Mouse (Mus musculus) monocyte, adult 5-6 weeks (primary cell): ENCODE measurements around the gene Tbata. TPM values are rescaled to one million over a fixed set of nuclear protein-coding genes. Genes with fewer than 3 reads are reported as not detected.

ENCODE experiments used
- ATAC-seq: fragments of 153-309, 156-312 bp; replicated peaks from 2 replicates; pipeline ENCODE4 v1.8.0; 2017; ENCODE audit warnings: mild to moderate bottlenecking; ENCODE audit not compliant: low TSS enrichment, insufficient number of reproducible peaks, severe bottlenecking, poor library complexity, low FRiP score
- total RNA-seq: library from RNA; stranded (forward); fragments of 200-1000, 200-491, 200-594 nt; gene quantifications from 3 replicates; pipeline ENCODE4 v1.2.3, GENCODE M21; 2017

Tbata gene
- total RNA-seq: not detected in 3 replicates

DNA sequence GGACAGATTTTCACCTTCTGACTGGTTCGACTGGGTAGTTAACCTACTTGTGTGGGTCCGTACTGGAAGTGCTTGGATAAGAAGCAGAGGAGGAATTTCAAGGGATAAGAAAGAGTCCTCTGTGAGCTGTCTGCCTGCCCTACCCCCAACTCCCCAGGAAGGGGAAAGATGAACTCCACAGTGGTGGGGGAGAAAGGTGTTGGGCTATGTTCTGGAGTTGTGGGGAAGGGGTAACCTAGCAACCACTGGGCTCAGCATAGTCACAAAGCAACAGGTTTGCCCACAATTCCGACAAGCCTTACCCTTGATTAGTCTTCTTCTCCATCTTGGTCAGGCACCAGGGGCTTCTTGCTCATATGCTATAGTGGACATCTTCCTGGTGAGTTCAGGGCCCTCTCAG is at the start of gene Tbata:
Gene Tbata (plus strand): TSS at position 301 of the 400 bp plus-strand sequence.
- no peak for ATAC-seq

DNA sequence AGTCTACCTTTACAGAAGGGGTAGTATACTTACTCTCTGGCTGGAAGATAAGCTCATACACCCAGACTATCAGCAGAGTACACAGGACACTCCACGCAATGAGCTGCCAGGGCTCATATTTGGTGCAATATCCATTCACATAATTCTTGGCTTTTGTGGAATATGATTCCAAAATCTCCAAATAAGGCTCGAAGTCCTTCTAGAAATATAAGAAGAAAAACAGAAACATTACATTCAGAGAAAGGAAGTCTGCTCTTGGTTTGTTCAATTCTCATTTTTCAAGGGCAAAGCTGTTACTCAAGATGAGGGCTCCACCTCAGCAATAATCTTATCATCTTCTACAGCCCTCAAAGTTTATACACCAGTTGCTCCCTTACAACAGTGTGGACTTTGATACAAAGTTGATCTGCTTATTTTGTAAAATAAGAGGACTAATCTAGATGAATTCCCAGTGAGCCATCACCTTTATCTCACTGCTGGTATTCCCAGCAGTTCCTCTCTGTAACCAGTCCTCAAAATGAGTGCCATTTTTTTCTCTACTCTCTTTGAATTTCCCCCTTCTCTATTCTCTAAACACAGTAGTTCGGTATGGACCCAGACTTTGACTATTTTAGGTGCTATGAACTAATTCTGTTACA is 48.4 kb upstream of the Tbata start:
- ATAC-seq: no peak

DNA sequence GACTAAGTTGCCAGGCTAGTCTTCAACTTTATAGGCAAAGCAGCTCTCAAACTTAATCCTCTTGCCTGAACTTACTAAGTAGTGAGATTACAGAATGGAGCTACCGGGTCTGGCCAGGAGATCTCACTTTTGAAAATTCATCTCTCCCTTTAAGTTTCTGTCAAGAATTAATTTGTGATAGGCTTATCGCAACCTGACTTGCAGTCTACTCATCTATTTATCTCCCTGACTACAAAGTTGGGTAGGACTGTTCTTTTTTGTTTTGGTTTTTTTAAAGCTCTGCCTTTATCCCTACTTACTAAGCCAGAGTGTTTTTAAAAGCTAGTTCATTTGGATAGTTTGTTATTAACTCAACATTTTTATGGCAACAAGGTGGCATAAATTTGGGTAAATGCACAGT is 47.3 kb upstream of the Tbata start:
- ATAC-seq: no peak

DNA sequence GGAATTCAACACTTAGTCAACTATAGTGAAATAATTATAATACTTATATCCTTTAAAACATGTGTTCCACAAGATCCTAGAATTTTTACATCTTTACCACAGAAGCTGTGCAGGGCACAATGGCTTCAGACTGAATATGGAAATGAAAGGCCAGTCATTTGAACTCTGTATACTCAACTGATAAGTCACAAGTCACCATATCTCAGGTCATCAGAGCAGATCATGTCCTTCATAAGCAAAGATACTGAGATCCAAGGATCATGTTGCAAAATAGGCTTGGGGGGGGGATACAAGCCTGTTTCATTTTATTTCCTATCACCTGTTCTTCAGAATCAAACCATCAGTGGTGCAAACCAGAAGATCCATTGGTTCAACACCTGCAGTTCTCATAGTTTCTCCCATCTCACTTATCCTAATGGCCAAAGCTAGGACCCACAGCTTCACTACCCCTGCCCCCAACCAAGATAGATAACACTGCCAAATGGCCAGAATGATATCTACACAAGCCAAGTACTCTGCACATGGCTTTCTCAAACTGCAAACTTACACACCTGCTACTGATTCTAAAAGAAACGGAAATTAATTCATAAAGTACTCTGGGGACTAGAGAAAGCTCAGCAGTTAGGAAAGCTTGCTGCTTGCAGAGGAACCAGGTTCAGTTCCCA is 42.9 kb upstream of the Tbata start:
- ATAC-seq: no peak

DNA sequence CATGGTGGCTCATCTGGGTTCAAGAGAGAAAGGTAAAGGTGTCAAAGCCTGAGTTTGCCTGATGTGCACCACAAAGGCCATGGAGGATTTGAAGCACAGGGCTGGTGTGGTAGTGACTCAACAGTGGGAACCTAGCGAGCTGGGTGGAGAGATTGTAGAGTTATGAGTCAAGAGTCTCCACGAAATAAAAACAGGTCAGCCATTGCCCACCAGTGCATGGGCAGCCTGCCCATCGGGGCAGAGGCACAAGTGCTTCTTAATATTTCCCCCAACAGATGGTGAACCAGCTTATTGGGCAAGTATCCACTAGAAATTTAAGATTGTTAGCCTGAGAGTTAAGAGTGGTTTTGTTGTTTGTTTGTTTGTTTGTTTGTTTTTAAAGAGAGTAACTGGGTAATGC is 40.8 kb upstream of the Tbata start:
- ATAC-seq: no peak

DNA sequence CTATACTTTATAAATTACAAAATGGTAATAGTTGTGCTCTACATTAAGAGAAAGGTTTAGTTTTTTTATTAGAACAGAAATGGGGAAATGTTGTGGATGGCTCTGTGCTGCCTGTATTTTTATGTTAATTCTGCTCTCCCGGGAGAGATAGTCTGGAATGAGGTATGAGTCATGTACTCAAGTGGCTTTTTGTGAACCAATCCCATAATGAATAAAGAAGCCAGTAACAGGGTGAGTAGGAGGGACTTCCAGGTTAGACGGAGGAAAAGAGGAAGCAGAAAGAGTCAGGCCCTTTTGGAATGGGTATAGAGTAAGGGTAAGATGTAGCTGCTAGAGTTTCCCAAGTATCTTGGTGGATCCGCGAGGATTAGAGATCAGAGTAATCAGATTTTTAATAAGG is 37.7 kb upstream of the Tbata start:
- ATAC-seq: no peak

DNA sequence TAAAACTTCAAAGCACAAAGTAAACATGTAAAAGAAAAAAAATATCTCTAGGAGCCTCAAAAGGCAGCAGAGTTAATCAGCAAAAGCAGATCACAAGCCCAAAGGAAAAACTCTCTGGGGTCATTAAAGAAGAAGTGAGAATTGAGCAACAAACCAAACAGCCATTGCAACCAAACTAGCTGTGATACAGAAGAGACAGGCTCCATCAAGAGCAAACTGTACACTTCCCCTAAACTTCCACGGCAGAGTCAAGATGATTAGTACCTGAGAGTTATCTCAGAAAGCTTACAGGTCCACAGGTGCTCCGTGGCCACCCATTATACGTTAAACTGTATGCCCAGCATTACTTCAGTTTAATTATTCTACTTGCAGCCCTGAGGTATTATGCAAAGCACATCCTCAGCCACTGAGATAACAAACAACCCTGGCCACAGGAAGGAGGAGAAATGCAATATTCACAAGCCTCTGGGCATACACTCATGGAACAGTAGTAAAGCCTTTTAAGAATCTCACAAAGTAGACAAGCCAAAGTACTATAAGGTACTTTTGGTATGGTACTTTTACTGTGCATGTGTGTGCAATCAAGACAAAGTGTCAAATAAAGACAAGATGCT is 36.4 kb upstream of the Tbata start:
- peak; percentile 61 for ATAC-seq

DNA sequence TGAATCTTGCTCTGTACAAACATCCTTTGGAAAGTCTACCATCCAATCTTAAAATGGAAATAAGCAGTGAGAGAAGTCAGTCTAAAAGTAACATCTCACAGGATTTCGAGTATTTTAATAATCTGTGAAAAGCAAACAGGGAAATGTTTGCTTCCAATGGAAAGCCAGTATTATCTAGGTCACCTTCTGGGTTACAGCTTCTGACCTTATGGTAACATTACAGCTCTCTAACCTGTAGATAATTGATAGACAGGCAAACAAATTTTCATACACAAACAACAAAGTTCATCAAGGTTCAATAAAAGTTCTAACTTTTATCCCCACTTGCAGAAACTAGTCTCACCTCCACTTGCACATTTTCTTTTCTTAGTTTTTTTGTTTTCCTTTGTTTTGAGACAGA is 34.2 kb upstream of the Tbata start:
- no peak for ATAC-seq

DNA sequence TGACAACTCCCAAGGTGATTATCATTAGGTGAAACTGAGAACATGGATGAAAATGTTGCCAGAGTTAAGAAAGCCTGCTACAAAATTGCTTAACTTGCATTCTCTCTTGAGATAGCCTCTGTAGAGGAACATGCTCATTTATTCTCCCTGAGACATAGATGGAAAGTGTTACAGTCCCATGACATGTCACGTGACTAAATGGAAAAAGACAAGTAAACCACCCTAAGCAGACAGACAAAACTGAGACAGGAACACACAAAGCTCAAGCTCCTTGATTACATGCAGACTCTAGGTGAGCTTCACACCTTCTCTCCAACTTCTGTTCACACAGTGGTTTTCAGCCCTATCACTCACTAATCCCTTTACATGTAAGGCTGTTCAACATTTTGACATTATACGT is 28.4 kb upstream of the Tbata start:
- ATAC-seq: no peak

DNA sequence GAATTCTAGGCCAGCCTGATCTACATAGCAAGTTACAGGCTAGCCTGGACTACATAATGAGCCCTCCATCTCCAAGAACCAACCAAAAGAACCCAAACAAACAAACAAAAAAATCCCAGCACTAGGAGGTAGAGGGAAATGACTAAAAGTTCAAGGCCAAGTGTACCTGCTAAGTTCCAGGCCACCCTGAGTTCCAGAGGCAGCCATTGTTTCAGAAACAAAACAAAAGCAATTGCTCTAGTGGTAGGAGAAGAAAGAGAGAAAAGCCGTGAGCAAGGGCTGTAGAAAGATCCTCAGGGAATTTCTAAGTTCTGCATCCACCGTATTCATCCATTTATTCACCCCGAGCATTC is 26.0 kb upstream of the Tbata start:
- ATAC-seq: no peak

DNA sequence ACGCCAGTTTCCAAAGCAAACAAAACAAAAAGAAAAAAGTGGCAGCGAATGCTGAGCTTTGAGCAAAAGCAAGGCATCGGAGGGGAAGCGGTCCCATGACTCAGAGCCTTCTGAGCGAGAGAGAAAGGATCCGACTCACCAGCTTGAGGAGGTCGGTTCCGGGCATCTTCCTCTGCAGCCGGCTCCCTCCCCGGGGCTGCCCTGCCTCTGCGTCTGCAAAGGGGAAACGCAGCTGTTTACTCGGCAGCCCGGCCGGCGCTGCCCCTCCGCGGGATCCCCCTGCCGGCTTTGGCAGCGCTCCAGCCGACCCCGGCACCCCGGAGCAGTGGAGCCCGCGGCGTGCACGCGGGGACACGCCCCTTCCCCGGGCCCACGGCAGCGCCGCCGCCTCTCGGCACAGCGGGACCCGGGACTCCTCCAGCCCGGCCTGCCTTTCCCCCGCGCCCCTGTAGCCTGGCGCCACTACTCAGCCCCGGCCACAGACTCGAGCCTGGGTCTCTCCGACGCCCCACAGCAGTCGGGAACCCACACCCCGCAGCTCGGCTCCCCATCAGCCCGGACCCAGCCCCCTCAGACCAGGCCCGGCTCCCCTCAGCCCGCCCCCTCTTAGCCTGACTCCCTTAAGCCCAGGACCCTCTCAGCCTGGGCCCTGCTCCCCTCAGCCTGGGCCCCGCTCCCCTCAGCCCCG is 25.5 kb upstream of the Tbata start:
- ATAC-seq: peak; percentile 62

DNA sequence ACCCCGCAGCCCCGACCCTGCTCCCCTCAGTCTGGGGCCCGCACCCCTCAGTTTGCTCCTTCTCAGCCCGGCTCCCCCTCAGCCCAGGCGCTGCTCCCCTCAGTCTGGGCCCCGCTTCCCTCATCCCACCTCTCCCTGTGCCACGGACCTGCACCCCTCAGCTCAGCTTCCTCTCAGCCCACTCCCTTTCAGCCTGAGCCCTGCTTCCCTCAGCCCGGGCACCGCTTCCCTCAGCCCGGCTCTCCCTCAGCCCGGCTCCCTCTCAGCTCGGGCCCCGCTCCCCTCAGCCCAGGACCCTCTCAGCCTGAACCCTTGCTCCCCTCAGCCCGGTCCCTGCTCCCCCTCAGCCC is 25.0 kb upstream of the Tbata start:
- 0 out of 2 replicates have a peak, but pooled peaks have one; percentile 6 for ATAC-seq

DNA sequence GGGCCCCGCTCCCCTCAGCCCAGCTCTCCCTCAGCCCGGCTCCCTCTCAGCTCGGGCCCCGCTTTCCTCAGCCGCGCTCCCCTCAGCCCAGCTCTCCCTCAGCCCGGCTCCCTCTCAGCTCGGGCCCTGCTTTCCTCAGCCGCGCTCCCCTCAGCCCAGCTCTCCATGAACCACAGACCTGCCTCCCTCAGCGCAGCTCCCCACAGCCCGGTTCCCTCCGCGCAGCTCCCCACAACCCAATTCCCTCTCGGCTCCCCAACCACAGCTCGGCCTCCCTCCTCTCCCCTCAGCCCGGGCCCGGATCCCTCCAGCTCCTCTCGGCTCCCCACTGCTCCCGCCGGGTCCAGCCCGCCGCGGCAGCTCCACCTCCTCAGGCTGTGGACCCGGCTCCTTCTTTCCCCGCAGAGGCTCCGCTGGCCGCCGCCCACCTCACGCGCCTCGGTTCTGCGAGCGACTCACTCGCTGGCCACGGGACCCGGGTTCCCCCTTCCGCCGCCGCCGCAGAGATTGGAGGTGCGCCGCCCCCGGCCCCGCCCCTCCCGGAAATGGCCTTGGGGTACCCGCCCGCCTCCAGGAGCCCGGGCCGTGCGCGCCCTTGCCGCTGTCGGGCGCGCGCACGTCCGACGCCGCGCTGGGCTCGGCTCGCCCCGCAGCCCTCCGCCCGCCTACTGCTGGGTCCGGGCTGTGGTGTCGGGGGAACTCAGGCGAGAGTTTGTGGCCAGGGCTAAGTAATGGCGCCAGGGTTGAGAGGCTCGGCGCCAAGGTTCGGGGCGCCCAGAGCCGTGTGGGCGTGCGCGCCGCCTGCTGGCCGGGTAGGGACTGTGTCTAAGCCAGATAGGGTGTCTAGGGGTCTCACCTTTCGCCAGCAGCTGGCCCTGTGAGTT is 24.4 kb upstream of the Tbata start, which contains the start of gene Sgpl1:
Gene Sgpl1 (minus strand): TSS at position 547 of the 884 bp plus-strand sequence.
- ATAC-seq: peak; percentile 68

DNA sequence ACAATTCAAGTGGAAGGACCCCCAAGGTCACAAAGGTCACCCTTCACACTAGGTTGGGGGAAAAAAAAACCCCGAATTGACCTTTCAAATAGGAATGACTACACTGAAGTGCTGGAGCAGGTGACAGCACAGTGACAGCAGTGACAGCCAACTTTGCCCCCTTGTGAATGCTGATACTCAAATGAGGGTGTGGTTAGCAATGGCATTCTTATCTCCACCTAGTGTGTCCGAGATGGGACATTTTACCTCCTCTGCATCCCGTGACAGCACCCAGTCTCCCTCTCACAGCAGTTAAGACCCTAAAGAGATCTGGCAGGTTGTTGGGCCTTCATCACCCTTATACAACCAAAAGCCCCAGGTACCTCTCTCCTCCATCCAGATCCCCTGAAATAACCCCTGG is 22.3 kb upstream of the Tbata start:
- no peak for ATAC-seq

DNA sequence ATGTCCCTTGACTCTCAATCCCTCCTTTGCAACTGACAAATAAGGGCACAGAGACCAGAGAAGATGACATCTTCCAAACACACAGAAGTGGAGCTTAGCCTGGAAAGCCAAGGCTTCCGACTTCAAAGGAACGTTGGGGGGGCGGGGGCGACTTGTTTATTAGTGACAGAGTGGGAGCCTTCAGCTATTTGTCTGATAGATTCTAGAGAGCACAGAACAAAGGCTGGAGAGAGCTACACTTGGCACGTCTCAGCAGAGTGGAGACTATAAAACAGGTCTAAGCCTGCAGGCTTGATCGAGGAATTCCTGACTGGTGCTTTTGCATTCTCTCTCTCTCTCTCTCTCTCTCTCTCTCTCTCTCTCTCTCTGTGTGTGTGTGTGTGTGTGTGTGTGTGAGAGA is 21.1 kb upstream of the Tbata start:
- no peak for ATAC-seq

DNA sequence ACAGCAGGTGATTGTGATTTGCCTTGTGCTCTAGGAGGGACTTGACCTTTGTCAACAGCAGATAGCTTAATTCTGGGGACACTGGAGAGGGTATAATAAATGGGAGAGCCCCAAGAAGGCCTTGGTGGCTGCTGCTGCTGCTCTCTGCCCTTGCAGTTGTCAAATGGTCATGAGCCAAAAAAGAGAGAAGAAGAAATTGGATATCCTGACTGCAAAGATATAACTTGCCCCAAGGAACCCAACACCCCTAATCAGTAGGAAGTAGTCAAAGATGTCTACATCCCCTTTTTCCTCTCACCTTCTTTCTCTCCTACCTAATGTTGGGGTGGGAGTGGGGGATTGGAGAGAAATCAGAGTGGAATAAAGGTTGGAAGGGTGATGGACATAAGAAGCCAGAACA is 19.6 kb upstream of the Tbata start:
- no peak for ATAC-seq

DNA sequence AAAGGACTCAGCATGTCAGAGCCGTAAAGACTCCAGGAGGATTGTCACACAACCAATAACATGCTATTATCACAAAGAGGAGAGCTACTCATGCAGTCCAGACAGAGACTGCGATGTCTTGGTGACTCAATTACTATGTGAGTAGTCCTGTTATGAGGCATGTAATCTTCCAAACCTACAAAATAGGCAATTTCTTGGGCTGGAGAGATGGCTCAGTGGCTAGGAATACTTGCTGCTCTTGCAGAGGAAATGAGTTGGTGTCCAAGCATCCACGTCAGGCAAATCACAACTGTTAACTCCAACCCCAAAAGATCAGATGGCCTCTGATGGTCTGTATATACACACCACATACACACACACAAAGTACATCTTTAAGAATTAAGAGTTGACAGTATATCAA is 16.1 kb upstream of the Tbata start:
- no peak for ATAC-seq

DNA sequence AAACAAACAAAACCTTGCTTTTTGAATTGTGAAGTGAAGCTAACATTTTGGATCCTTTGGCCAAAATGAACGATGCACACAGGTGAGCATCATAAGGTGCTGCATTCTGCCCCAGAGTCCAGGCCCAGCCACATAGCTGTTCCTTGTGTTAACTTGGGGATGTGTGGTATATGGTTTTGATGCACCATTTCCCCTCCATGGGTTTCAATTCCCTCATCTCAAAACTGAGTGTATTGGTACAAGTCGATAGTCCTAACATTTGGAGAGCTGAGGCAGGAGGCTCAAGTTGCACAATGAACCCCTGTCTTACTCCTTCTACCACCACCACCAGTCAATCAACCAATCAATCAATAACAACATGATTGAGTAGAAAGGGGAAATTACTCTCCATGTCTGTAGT is 15.3 kb upstream of the Tbata start:
- no peak for ATAC-seq

DNA sequence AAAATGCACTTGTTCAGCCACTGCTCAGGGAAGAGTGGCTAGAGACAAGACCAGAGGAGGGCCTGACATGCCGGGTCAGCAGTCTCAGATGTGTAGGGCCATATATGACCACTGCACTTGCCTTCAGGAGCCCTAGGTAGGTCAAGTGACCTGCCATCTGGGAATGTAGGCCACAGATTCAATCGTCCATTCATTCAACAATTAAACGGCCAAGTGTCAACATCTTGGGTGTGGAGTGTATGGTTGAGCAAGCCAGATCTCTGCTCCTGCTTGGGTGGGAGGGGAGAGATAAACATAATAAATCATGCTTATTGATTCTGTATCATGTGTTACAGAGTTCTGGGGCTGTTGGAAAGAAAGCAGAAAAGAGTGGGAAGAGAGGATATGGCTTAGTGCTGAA is 13.2 kb upstream of the Tbata start:
- no peak for ATAC-seq
